Mouse (Mus musculus) midbrain, postnatal 0 days (tissue): ENCODE measurements around the gene Ahnak2. TPM values are rescaled to one million over a fixed set of nuclear protein-coding genes. Genes with fewer than 3 reads are reported as not detected.

Experiments used
- ATAC-seq: fragments of 200-750 bp; cut with Nextera tagmentation; 2 replicates; pipeline ENCODE4 v1.8.0; 2017; ENCODE audit warnings: moderate number of reproducible peaks, mild to moderate bottlenecking, moderate TSS enrichment, moderate library complexity; ENCODE audit not compliant: low FRiP score
- DNase-seq: peaks from one replicate; pipeline ENCODE4 v3.0.0-alpha.2; 2015; ENCODE audit warnings: low spot score
- H3K27ac ChIP-seq: fragments of 300-500 bp; sonication (generic); 2 replicates; pipeline ENCODE4 v1.5.1; 2014; ENCODE audit warnings: low read depth, mild to moderate bottlenecking, low read length, mixed read lengths
- H3K27me3 ChIP-seq: fragments of 300-500 bp; sonication (generic); 2 replicates; pipeline ENCODE4 v1.6.1; 2014; ENCODE audit warnings: low read length, control low read depth, mixed read lengths; ENCODE audit not compliant: insufficient read depth
- H3K36me3 ChIP-seq: fragments of 300-500 bp; sonication (generic); 2 replicates; pipeline ENCODE4 v1.6.1; 2014; ENCODE audit warnings: low read length, control low read depth, mixed read lengths; ENCODE audit not compliant: insufficient read depth
- H3K4me1 ChIP-seq: fragments of 300-500 bp; sonication (generic); 2 replicates; pipeline ENCODE4 v1.6.1; 2014; ENCODE audit warnings: mild to moderate bottlenecking, control low read depth, antibody characterized with exemption, low read length, mixed read lengths; ENCODE audit not compliant: insufficient read depth
- H3K4me2 ChIP-seq: fragments of 300-500 bp; sonication (generic); 2 replicates; pipeline ENCODE4 v1.6.1; 2014; ENCODE audit warnings: low read depth, mild to moderate bottlenecking, low read length, mixed read lengths; ENCODE audit not compliant: poor library complexity, severe bottlenecking
- H3K4me3 ChIP-seq: fragments of 300-500 bp; sonication (generic); 2 replicates; pipeline ENCODE4 v1.5.1; 2014; ENCODE audit warnings: low read depth, mild to moderate bottlenecking, low read length, moderate library complexity
- H3K9ac ChIP-seq: fragments of 300-500 bp; sonication (generic); replicated peaks from 2 replicates; pipeline ENCODE4 v1.6.1; 2014; ENCODE audit warnings: mild to moderate bottlenecking, low read length, moderate library complexity, mixed read lengths; ENCODE audit not compliant: poor library complexity, severe bottlenecking
- H3K9me3 ChIP-seq: fragments of 300-500 bp; sonication (generic); 2 replicates; pipeline ENCODE4 v1.6.1; 2016; ENCODE audit warnings: low read length, control low read depth
- CTCF ChIP-seq: IDR thresholded peaks from 2 replicates; pipeline ENCODE4 v1.5.1; 2016; ENCODE audit warnings: antibody characterized with exemption, mild to moderate bottlenecking
- WGBS: fragments of 180-500 bp; shearing (Covaris S2); extraction: QIAGEN DNeasy Blood & Tissue Kit; methylation state at CpG from one replicate; pipeline ENCODE4 v1.1.7; 2014; 5-methylcytosine and 5-hydroxymethylcytosine counted together
- polyA plus RNA-seq: library from polyadenylated mRNA; unstranded; fragments of >200 nt; fragmentation: Nextera tagmentation; extraction: Ambion mirVana; gene quantifications from 2 replicates; pipeline ENCODE4 v1.2.1, GENCODE M21; 2015
- total RNA-seq: library from RNA; depleted of rRNA; stranded (reverse); fragments of >200 nt; gene quantifications from 2 replicates; pipeline ENCODE4 v1.2.3, GENCODE M21; 2014

Gene Ahnak2
- total and polyA plus RNA-seq, 2 experiments from 2014 or later = 1.9 to 6.1 TPM

- Histone ChIP-seq H3K27me3 (no peaks in the 10 kb centered on the region), H3K4me3 (no peak overlapping the region), H3K27ac (no peak overlapping the region), H3K36me3 (no peaks in the 10 kb centered on the region), H3K4me1 (no peaks in the 10 kb centered on the region), H3K9me3 (no peaks in the 10 kb centered on the region), H3K9ac (no peak overlapping the region), H3K4me2 (no peak overlapping the region)
- DNase-seq (no peak), ATAC-seq (no peak)
- no peak for TF ChIP-seq CTCF
- 83% methylated on average over 4 of the region's 4 CpGs for WGBS
Observed at GRCm38 (mm10) chr12:112763176-112763575, 39.3 kb downstream of the Ahnak2 start.

DNA sequence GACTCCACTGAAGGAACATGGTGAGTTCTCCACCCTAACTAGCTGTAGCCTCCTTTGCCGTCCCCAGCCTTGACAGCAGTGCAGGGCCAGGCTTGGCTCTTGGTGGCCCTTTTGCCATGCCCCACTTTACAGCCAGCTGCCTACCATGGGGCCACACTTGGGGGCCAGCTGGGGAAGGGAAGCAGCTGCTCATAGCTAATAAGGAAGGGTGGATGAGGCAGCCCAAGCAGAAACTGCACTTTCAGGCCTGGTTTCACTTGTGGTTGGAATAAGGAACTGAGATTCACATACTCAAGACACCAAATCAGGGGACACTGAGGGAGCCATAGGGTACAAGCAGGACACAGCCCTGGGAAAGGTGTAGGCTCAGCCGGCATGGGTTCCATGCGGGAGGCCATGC is 40.4 kb downstream of the Ahnak2 start:
- no peak for DNase-seq
- Histone ChIP-seq H3K27ac (no peak overlapping the region), H3K27me3 (no peaks in the 10 kb centered on the region), H3K4me1 (no peaks in the 10 kb centered on the region), H3K36me3 (no peaks in the 10 kb centered on the region), H3K9ac (no peak overlapping the region), H3K4me2 (no peak overlapping the region), H3K9me3 (no peaks in the 10 kb centered on the region), H3K4me3 (no peak overlapping the region)
- WGBS = 89% methylated on average over 3 of the region's 3 CpGs
- ATAC-seq = no peak
- TF ChIP-seq CTCF = no peak

DNA sequence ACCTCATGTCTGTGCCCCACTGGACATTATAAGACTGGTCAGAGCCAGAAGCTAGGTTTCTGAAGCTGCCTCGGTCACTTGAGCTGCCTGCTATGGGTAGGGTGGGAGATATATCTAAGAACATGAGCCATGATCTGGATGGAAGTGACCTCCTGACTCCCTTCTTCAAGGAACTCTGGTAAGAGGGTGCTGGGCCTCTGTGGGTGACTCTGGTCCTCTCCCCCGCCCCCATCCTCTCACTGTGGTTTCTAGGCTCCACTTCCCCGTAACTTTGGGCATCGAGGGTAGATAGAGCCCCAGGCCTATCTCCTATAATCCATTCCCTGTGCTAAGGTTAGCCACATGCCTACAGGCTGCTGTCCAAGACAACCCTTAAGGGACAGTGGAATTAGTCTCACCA is 41.0 kb downstream of the Ahnak2 start:
- no peak overlapping the region for H3K9ac ChIP-seq
- H3K36me3 ChIP-seq = no peaks in the 10 kb centered on the region
- H3K4me3 ChIP-seq = no peak overlapping the region
- 91% methylated on average over 4 of the region's 4 CpGs for WGBS
- no peaks in the 10 kb centered on the region for H3K9me3 ChIP-seq
- no peak for DNase-seq
- no peaks in the 10 kb centered on the region for H3K4me1 ChIP-seq
- H3K27ac ChIP-seq = no peak overlapping the region
- TF ChIP-seq CTCF = no peak
- H3K4me2 ChIP-seq = no peak overlapping the region
- ATAC-seq = no peak
- no peaks in the 10 kb centered on the region for H3K27me3 ChIP-seq

DNA sequence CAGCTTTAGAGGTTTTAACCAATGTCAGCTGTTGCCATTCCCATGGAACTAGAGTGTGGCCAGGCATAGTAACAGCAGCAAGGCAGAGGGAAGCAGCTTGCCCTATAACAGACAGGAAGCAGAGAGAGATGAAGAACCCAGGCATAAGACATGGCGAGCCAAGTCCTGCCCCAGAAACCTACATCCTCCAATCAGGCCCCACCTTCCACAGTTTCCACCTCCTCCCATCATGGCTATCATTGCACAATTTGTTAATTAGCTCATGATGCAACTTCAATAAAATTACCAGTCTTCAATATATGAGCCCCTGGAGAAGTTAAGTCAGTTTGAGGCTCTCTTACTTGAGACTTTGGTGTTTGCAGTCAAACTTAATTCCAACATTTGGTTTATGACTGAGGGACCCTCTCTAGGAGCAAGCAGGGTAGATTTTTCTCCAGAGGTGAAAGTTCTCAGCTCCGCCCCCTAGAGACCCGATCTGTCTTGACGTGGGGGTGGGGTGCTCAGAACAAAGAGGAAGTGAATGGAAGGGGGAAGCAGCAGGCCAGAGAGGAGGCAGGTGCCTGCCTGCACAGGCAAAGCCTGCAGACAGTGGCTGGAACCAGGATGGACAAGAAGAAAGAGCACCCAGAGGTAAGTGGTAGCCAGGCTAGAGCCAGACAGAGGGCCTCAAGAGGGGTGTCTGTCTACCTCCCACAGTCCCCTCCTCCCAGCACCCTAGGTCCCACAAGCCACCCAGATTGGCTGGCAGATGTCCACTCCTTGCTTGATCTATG is 42.1 kb downstream of the Ahnak2 start, which contains the start of gene Pld4:
TSS of gene Pld4 (plus strand) at position 502 of the 773 bp plus-strand sequence.
- H3K9me3 ChIP-seq = no peaks in the 10 kb centered on the region
- DNase-seq (no peak), ATAC-seq (no peak)
- no peaks in the 10 kb centered on the region for H3K27me3 ChIP-seq
- H3K4me1 ChIP-seq = no peaks in the 10 kb centered on the region
- no peaks in the 10 kb centered on the region for H3K36me3 ChIP-seq
- no peak for TF ChIP-seq CTCF
- no peak within 1 kb of the TSS for H3K27ac ChIP-seq
- H3K9ac ChIP-seq = no peak within 1 kb of the TSS
- no peak within 1 kb of the TSS for H3K4me2 ChIP-seq
- H3K4me3 ChIP-seq = no peak within 1 kb of the TSS
- WGBS = 50% methylated on average over 4 of the region's 4 CpGs

DNA sequence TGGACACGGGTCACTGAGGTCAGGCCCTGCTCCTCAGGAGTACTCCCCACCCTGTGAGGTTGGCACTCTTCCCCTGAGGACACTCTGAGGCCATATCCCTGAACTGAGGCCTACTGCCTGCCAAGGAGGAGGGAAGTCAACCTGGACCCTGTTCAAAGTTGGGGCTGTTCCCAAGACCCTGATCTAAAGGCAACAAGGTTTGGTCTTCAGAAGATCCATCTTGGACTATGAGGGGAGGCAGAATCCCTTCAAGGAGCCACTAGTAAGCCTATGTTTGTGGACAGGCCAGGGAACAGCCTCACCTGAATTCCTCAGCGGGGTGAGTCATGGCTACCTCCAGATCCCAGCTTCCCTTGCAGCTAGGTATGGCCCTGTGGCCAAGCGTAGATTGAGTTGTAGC is 43.0 kb downstream of the Ahnak2 start:
- no peak for TF ChIP-seq CTCF
- Histone ChIP-seq H3K4me3 (no peak overlapping the region), H3K9me3 (no peaks in the 10 kb centered on the region), H3K27me3 (no peaks in the 10 kb centered on the region), H3K36me3 (no peaks in the 10 kb centered on the region), H3K27ac (no peak overlapping the region), H3K9ac (no peak overlapping the region), H3K4me2 (no peak overlapping the region), H3K4me1 (no peaks in the 10 kb centered on the region)
- WGBS = 94% methylated on average over 3 of the region's 3 CpGs
- DNase-seq (no peak), ATAC-seq (no peak)

- TF ChIP-seq CTCF = no peak
- DNase-seq (no peak), ATAC-seq (no peak)
- no peaks in the 10 kb centered on the region for H3K9me3 ChIP-seq
- no peaks in the 10 kb centered on the region for H3K36me3 ChIP-seq
- no peak overlapping the region for H3K4me2 ChIP-seq
- no peak overlapping the region for H3K4me3 ChIP-seq
- no peak overlapping the region for H3K9ac ChIP-seq
- no peak overlapping the region for H3K27ac ChIP-seq
- no peaks in the 10 kb centered on the region for H3K4me1 ChIP-seq
- no peaks in the 10 kb centered on the region for H3K27me3 ChIP-seq
- WGBS = 92% methylated on average over 5 of the region's 5 CpGs
Observed at GRCm38 (mm10) chr12:112757896-112758295, 44.6 kb downstream of the Ahnak2 start.
